Mouse (Mus musculus) mammary gland, adult 2 months (tissue): ENCODE results near the gene Ypel1. TPM values are rescaled to one million over a fixed set of nuclear protein-coding genes. Genes with fewer than 3 reads are reported as not detected.

Experiments
- polyA plus RNA-seq: library from polyadenylated mRNA; depleted of rRNA; stranded (reverse); fragments of >200 nt; gene quantifications from 2 replicates; pipeline ENCODE4 v1.2.3, GENCODE M21; 2012; ENCODE audit warnings: low replicate concordance; rRNA removed

Ypel1 gene
- 2.1 and 3.5 TPM in 2 replicates for polyA plus RNA-seq

DNA sequence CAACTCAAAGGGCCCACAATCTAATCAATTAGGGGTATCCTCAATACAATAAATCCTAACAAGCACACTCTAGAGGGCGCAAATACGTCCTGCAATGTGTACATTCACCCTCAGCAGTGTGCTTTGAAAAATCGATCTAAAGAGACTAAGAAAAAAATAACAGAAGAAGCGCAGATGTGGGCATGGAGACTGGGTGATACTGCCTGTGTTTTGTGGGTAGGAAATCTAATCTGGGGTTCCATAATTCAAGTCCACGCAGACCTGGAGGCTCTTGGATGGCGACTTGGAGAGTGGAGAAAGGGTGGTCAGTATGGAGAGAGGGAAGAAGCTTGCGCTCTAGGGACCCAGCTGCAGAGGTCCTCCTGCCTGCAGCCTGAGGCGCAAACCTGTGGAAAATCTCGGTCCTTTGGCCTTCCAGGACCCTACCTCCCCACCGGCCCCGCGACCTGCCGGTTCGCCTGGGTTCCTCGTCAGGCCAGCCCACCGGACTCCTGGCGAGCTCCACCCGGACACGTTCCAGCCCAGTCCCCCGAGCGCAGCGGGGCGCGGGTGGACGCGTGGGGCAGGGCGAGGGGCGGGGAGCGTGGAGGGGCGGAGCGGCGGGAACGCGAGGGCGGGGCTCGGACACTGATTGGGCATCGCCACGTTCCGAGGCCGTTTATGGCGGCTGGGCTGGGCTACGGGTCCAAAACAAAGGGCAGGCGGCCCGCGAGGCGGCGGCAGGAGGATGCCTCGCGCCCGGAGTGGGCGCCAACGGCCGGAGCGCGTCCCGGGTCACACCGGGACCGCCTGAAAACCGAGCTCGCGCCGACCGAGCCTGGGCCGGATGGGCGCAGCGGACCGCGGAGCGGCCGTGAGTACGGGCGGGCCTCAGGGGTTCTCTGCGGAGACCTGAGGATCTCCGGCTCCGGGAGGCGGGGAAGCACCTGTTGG lies at the start of gene Ypel1:
Ypel1 (plus strand) TSS at position 186 of the 933 bp plus-strand sequence.

DNA sequence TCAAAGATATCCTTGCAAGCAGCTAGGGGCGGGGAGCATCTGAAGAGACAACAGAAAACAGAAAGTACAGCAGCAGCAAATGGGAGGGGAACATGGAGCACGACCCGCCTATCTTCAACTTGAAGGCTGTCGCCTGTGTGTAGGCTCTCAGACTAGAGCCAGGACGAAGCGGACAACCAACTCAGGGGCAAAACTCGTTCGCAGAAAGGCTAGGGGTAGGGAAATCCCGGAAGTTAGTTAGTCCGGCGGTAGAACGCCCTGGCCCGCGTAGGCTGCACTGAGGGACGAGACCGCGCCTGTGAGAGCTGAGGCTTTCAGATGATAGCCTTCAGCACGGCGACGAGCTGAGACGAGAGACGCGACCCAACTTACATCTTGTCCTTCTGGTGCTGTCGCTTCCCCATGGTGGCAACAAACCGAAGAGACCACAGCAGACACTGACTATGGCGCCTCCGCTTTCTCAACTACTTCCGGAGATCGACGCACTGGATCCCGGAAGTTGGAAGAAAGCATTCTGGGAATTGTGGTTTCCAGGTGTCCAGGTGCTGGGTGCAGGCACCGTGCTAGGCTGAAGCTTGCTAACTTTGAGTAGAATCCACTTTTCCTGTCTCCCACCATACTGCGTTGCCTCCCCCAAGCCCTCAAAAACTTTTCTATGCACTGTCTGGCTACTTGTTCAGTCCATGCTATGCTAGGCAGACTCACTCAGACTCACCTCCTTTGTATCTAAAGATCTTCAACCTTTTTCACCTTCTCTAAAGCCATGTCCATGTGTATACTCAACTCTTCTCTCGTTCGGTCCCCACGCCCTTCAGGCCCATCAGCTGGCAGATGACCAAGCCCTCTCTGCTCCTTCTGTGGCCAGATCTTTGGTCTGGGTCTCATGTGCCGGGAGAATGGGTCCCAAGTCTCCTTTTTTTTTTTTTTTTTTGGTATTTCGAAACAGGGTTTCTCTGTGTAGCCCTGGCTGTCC lies 41.6 kb downstream of the Ypel1 start, which contains the start of gene Ppil2:
Ppil2 (minus strand) TSS at position 487 of the 973 bp plus-strand sequence.

DNA sequence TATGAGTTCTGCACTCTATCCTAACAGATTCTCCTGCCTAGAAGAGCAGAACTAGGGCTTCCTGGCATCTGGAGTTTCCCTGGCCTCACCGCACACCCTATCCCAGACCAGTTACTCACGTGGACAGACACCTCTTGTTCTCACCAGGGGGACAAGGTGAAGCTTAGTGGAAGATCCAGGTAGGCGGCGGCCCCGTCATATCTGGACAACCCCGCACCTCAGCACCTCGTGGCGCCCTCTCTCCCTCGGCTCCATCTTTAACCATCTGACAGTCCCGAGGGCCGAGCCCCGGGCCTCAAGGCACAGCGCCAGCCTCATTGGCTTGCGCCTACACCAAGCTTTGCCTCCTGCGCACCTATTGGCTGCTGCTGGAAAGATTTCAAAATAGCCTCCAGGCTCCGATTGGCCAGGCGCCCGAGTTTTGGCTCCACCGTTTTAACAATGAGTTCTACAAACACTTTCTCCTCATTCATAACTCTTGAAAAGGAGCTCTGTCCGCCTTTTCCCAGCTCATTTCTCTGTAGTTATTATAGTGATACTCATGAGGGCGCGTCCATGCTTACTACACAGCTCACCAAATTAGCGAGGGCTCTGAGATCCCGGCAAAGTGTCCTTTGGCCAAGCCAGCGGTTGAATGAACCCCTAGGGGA lies 55.5 kb downstream of the Ypel1 start, which contains the start of gene 2610318N02Rik:
2610318N02Rik (minus strand) TSS at position 297 of the 650 bp plus-strand sequence.

DNA sequence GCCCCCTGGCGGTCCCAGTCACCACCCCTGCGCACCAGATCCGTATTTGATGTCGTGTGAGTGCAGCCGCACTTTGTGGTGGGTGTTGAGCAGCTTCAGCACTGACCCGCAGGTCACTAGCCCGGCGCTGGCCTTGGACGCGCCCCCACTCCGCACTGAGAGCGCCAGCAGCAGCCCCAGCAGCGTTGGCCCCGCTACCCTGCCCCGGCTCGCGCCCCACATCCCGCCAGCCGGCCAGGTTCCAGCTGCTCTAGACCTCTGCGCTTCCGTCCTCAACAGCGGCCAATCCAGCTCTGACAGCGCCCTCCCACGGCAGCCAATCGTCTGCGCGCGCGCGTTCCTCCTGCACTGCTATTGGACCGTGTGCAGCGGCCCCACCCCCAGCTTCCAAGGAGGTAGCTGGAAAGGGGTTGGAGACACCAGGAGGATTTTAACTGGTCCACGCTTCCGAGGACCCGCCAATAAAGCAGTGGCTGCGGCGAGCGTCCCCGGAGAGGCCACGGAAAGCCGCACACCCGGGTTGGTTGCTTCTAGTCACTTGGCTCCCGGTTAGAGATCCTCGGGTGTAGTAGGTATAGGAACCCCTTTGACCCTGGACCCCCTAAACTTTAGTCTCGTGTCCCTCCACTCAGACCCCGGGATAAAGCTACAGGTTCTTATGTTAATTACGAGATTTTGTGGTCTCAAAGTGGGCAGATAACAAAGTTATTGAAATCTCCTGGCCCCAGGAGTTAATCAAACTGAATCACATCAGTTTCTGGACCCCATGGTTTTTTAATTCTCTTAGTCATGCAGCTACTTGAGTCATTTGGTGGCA lies 62.8 kb downstream of the Ypel1 start, which contains the start of gene Sdf2l1:
Sdf2l1 (minus strand) TSS at position 295 of the 817 bp plus-strand sequence.

Other genes starting within 250 kb of the Ypel1 start
- 0.24 TPM in 1 of 2 replicates, not detected in the other for gene Spag6l, start 240.2 kb upstream of the Ypel1 start, polyA plus RNA-seq
- gene Igll1, start 205.7 kb upstream of the Ypel1 start, polyA plus RNA-seq, result 0.33 and 0.55 TPM in 2 replicates
- gene Top3b, start 199.0 kb upstream of the Ypel1 start, polyA plus RNA-seq, result 63.5 and 86.8 TPM in 2 replicates
- 6.0 and 8.1 TPM in 2 replicates for gene Vpreb1, start 198.9 kb upstream of the Ypel1 start, polyA plus RNA-seq
- 15.8 and 20.3 TPM in 2 replicates for gene Ppm1f, start 173.2 kb upstream of the Ypel1 start, polyA plus RNA-seq
- gene Mapk1, start 86.3 kb upstream of the Ypel1 start, polyA plus RNA-seq, result 43.1 and 106 TPM in 2 replicates
- gene Ppil2, start 41.6 kb downstream of the Ypel1 start, polyA plus RNA-seq, result 92.4 and 144 TPM in 2 replicates
- gene 2610318N02Rik, start 55.5 kb downstream of the Ypel1 start, polyA plus RNA-seq, result 1.7 and 2.2 TPM in 2 replicates
- gene Sdf2l1, start 62.7 kb downstream of the Ypel1 start, polyA plus RNA-seq, result 17.5 and 48.3 TPM in 2 replicates
- gene Ydjc, start 74.9 kb downstream of the Ypel1 start, polyA plus RNA-seq, result 4.2 and 14.7 TPM in 2 replicates
- 1.5 and 1.6 TPM in 2 replicates for gene Ccdc116, start 77.5 kb downstream of the Ypel1 start, polyA plus RNA-seq
- gene Ube2l3, start 133.0 kb downstream of the Ypel1 start, polyA plus RNA-seq, result 59.2 and 76.5 TPM in 2 replicates
- gene Rimbp3, start 138.9 kb downstream of the Ypel1 start, polyA plus RNA-seq, result 0.04 and 0.06 TPM in 2 replicates
- gene Hic2, start 163.9 kb downstream of the Ypel1 start, polyA plus RNA-seq, result 2.4 and 2.6 TPM in 2 replicates
- 7.2 and 12.8 TPM in 2 replicates for gene Tmem191c, start 206.4 kb downstream of the Ypel1 start, polyA plus RNA-seq